Mouse (Mus musculus) thymus, postnatal 4 days (tissue): ENCODE results near the gene Adprm.
A peak's percentile ranks its signal among the peaks of the same experiment; 100 is the strongest.
"Not testable (repeated sequence)": the region's sequence is repeated elsewhere in the genome, so short reads cannot be mapped to it uniquely, and the experiment has no call there.

Experiments used
- DNase-seq: peaks from one replicate; pipeline ENCODE4 v3.0.0; 2021

Gene Adprm

GRCm38 (mm10) chr11:67075036-67075435 is 22.6 kb upstream of the Adprm start:
- no peak for DNase-seq

- no peak for DNase-seq
Measured at GRCm38 (mm10) chr11:67072615-67073130, 20.3 kb upstream of the Adprm start.

GRCm38 (mm10) chr11:67067741-67068140 is 15.3 kb upstream of the Adprm start:
- no peak for DNase-seq

GRCm38 (mm10) chr11:67062726-67063125 is 10.3 kb upstream of the Adprm start:
- no peak for DNase-seq

- no peak for DNase-seq
Measured at GRCm38 (mm10) chr11:67061311-67061710, 8.9 kb upstream of the Adprm start.

GRCm38 (mm10) chr11:67054754-67055365 is 2.5 kb upstream of the Adprm start:
- no peak for DNase-seq

- DNase-seq, result no peak
Measured at GRCm38 (mm10) chr11:67051676-67052320, 596 bp downstream of the Adprm start.

- DNase-seq, result no peak
Measured at GRCm38 (mm10) chr11:67049256-67049655, 3.1 kb downstream of the Adprm start.

- no peak for DNase-seq
Measured at GRCm38 (mm10) chr11:67048496-67048895, 3.9 kb downstream of the Adprm start.

- no peak for DNase-seq
Measured at GRCm38 (mm10) chr11:67047199-67047598, 5.2 kb downstream of the Adprm start.

GRCm38 (mm10) chr11:67044959-67045358 is 7.4 kb downstream of the Adprm start:
- DNase-seq, result no peak

- no peak for DNase-seq
Measured at GRCm38 (mm10) chr11:67043007-67043406, 9.4 kb downstream of the Adprm start.

GRCm38 (mm10) chr11:67040483-67040882 is 11.9 kb downstream of the Adprm start:
- no peak for DNase-seq

- peak; percentile 44 for DNase-seq
Measured at GRCm38 (mm10) chr11:67039799-67040198, 12.6 kb downstream of the Adprm start.

GRCm38 (mm10) chr11:67036892-67037291 is 15.5 kb downstream of the Adprm start:
- DNase-seq, result no peak

- no peak for DNase-seq
Measured at GRCm38 (mm10) chr11:67036229-67036628, 16.2 kb downstream of the Adprm start.

- DNase-seq, result no peak
Measured at GRCm38 (mm10) chr11:67034775-67035485, 17.5 kb downstream of the Adprm start.

- no peak for DNase-seq
Measured at GRCm38 (mm10) chr11:67031603-67031915, 20.8 kb downstream of the Adprm start.

- DNase-seq, result peak; percentile 43
Measured at GRCm38 (mm10) chr11:67030904-67031602, 21.3 kb downstream of the Adprm start.

- peak; percentile 95 for DNase-seq
Measured at GRCm38 (mm10) chr11:67024867-67025477, 27.4 kb downstream of the Adprm start, which contains the start of gene Tmem220. Gene Tmem220 (plus strand): TSS chr11:67025154.

- no peak for DNase-seq
Measured at GRCm38 (mm10) chr11:67023802-67024340, 28.5 kb downstream of the Adprm start.

- not testable (repeated sequence) for DNase-seq
Measured at GRCm38 (mm10) chr11:67023191-67023590, 29.2 kb downstream of the Adprm start.
